Mouse (Mus musculus): ENCODE data around the gene 5730480H06Rik. TPM values are rescaled to one million over a fixed set of nuclear protein-coding genes. Genes with fewer than 3 reads are reported as not detected.

The 5730480H06Rik gene
- total RNA-seq (2021): 10 to 100 TPM; 17.0 to 21.4 TPM
- long read RNA-seq, experiment 1, transcript 5730480H06Rik-201 (9 exons, 1,616 nt): major isoform, 6 of 11 reads
- long read RNA-seq, experiment 1, partial matches to known transcripts: 0 of 11 reads
- long read RNA-seq, experiment 1, other reads (novel, unspliced or antisense): 1 of 11 reads
- long read RNA-seq, experiment 2, partial matches to known transcripts: 0 of 2 reads
- long read RNA-seq, experiment 2, other reads (novel, unspliced or antisense): 0 of 2 reads

- DNase-seq: no peak
Measured at GRCm38 (mm10) chr5:48327652-48328051, at the start of gene 5730480H06Rik. TSS of gene 5730480H06Rik (plus strand) at chr5:48327952.

GRCm38 (mm10) chr5:48301186-48301585 lies 26.6 kb upstream of the 5730480H06Rik start:
- no peak for DNase-seq

GRCm38 (mm10) chr5:48315057-48315602 lies 12.6 kb upstream of the 5730480H06Rik start:
- DNase-seq: no peak

GRCm38 (mm10) chr5:48320597-48320996 lies 7.2 kb upstream of the 5730480H06Rik start:
- DNase-seq: no peak

GRCm38 (mm10) chr5:48326221-48326620 lies 1.5 kb upstream of the 5730480H06Rik start:
- no peak for DNase-seq

- no peak for DNase-seq
Measured at GRCm38 (mm10) chr5:48329751-48330150, 2.0 kb downstream of the 5730480H06Rik start.

- DNase-seq: no peak
Measured at GRCm38 (mm10) chr5:48330817-48331216, 3.1 kb downstream of the 5730480H06Rik start.

GRCm38 (mm10) chr5:48331441-48331840 lies 3.7 kb downstream of the 5730480H06Rik start:
- DNase-seq: peak; percentile 6

GRCm38 (mm10) chr5:48333407-48333806 lies 5.7 kb downstream of the 5730480H06Rik start:
- DNase-seq: no peak

GRCm38 (mm10) chr5:48333884-48334513 lies 6.2 kb downstream of the 5730480H06Rik start:
- DNase-seq: peak; percentile 13

- DNase-seq: no peak
Measured at GRCm38 (mm10) chr5:48340808-48341433, 13.2 kb downstream of the 5730480H06Rik start.

- DNase-seq: no peak
Measured at GRCm38 (mm10) chr5:48345095-48345982, 17.6 kb downstream of the 5730480H06Rik start.

- no peak for DNase-seq
Measured at GRCm38 (mm10) chr5:48345983-48346648, 18.4 kb downstream of the 5730480H06Rik start.

GRCm38 (mm10) chr5:48349309-48349708 lies 21.6 kb downstream of the 5730480H06Rik start:
- DNase-seq: no peak

GRCm38 (mm10) chr5:48371890-48372766 lies 44.4 kb downstream of the 5730480H06Rik start:
- peak; percentile 95 for DNase-seq

GRCm38 (mm10) chr5:48402497-48402896 lies 74.7 kb downstream of the 5730480H06Rik start:
- peak; percentile 7 for DNase-seq

- DNase-seq: no peak
Measured at GRCm38 (mm10) chr5:48408276-48408675, 80.5 kb downstream of the 5730480H06Rik start.

GRCm38 (mm10) chr5:48410348-48410747 lies 82.6 kb downstream of the 5730480H06Rik start:
- peak; percentile 68 for DNase-seq

GRCm38 (mm10) chr5:48411462-48411861 lies 83.7 kb downstream of the 5730480H06Rik start:
- no peak for DNase-seq

- peak; percentile 14 for DNase-seq
Measured at GRCm38 (mm10) chr5:48412261-48412660, 84.5 kb downstream of the 5730480H06Rik start.
